Mouse (Mus musculus) G1E (cell line): ENCODE data around the gene Hsd17b11.

ENCODE experiments used
- CTCF ChIP-seq: IDR thresholded peaks from 2 replicates; pipeline ENCODE4 v1.5.1; 2012; ENCODE audit warnings: low read depth, low read length, inconsistent platforms, mixed read lengths
- GATA1 ChIP-seq: IDR thresholded peaks from 2 replicates; pipeline ENCODE4 v1.6.1; 2012; ENCODE audit warnings: borderline replicate concordance, low read length, inconsistent platforms, mixed read lengths
- GATA2 ChIP-seq: IDR thresholded peaks from 2 replicates; pipeline ENCODE4 v1.6.1; 2012; ENCODE audit warnings: low read depth, low read length, inconsistent platforms, borderline replicate concordance
- POLR2AphosphoS5 ChIP-seq: IDR thresholded peaks from 2 replicates; pipeline ENCODE4 v1.6.1; 2012; ENCODE audit warnings: low read depth, low read length, inconsistent platforms; ENCODE audit not compliant: insufficient replicate concordance
- TAL1 ChIP-seq: conservative IDR thresholded peaks from 2 replicates; pipeline ENCODE4 v1.6.1; 2012; ENCODE audit warnings: low read depth, low read length, inconsistent platforms, mixed read lengths

DNA sequence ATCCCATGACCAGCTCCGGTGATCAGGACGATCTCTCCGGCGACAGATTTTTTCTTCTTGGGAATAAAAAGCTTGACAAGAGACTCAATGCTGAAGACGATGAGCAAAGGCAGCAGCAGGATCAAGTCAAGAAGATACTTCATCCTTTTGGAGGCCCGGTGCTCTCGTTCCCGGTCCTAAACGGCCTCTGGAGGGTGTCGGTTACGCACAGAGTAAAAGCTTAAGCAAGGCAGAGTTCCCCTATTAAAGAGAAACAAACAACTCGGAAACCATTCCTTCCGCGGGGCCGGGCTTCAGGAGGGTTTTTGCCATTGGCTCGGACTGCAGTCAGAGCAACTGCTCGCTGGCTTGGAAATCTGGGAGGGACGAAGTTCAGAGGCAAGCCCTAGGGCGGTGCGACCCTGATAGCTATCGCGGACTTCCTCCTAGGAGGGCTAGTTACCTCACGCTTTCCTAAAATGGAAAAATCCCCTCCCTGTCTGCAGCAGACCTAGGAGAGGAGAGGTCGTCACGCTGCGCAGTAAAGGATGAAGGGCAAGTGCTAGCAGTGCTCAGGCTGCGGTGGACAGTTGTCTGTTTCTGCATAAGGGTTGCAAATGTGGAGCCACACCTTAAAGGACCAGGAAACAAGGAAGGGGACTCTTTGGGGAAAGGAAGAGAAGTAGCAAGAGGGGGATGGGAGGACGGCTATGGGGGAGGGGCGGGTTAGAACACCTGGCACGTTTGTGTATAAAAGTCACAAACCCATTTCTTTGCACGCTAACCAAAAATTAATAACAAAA lies at the start of gene Hsd17b11:
- TF ChIP-seq GATA2, result no peak
- no peak for TF ChIP-seq CTCF
- no peak for TF ChIP-seq GATA1
- TF ChIP-seq TAL1, result no peak
- no peak for TF ChIP-seq POLR2AphosphoS5
